Mouse (Mus musculus) lung, embryonic 16.5 days (tissue): Measurements from ENCODE around the gene Klf13. TPM values are rescaled to one million over a fixed set of nuclear protein-coding genes. Genes with fewer than 3 reads are reported as not detected.

ENCODE experiments used
- ATAC-seq: fragments of 200-750 bp; cut with Nextera tagmentation; 2 replicates; pipeline ENCODE4 v1.8.0; 2017; ENCODE audit warnings: low read depth, mild to moderate bottlenecking, moderate library complexity
- H3K27ac ChIP-seq: fragments of 300-500 bp; sonication (generic); 2 replicates; pipeline ENCODE4 v1.5.1; 2014; ENCODE audit warnings: mild to moderate bottlenecking, control low read depth, low read length
- H3K27me3 ChIP-seq: fragments of 300-500 bp; sonication (generic); 2 replicates; pipeline ENCODE4 v1.6.1; 2014; ENCODE audit warnings: low read depth, low read length, mixed read lengths; ENCODE audit not compliant: control insufficient read depth, insufficient read depth
- H3K36me3 ChIP-seq: fragments of 300-500 bp; sonication (generic); 2 replicates; pipeline ENCODE4 v1.6.1; 2014; ENCODE audit warnings: low read length; ENCODE audit not compliant: control insufficient read depth, insufficient read depth
- H3K4me1 ChIP-seq: fragments of 300-500 bp; sonication (generic); replicated peaks from 2 replicates; pipeline ENCODE4 v1.6.1; 2014; ENCODE audit warnings: low read length, mixed read lengths; ENCODE audit not compliant: control insufficient read depth, insufficient read depth
- H3K4me2 ChIP-seq: fragments of 300-500 bp; sonication (generic); 2 replicates; pipeline ENCODE4 v1.6.1; 2014; ENCODE audit warnings: low read depth, low read length, control low read depth
- H3K4me3 ChIP-seq: fragments of 300-500 bp; sonication (generic); 2 replicates; pipeline ENCODE4 v1.5.1; 2014; ENCODE audit warnings: mild to moderate bottlenecking, low read length, control low read depth
- H3K9ac ChIP-seq: fragments of 300-500 bp; sonication (generic); 2 replicates; pipeline ENCODE4 v1.6.1; 2014; ENCODE audit warnings: low read length, control low read depth
- H3K9me3 ChIP-seq: fragments of 300-500 bp; sonication (generic); 2 replicates; pipeline ENCODE4 v1.6.1; 2016; ENCODE audit warnings: low read length; ENCODE audit not compliant: control insufficient read depth
- WGBS: fragments of 180-500 bp; shearing (Covaris S2); extraction: QIAGEN DNeasy Blood & Tissue Kit; methylation state at CpG from one replicate; pipeline ENCODE4 v1.1.7; 2014; 5-methylcytosine and 5-hydroxymethylcytosine counted together
- polyA plus RNA-seq: library from polyadenylated mRNA; unstranded; fragments of >200 nt; fragmentation: Nextera tagmentation; extraction: Ambion mirVana; gene quantifications from 2 replicates; pipeline ENCODE4 v1.2.1, GENCODE M21; 2015

Klf13 gene
- polyA plus RNA-seq, 1 experiment from 2014 or later: 40.1 TPM

- H3K27ac ChIP-seq: no peak overlapping the region
- H3K9me3 ChIP-seq: no peaks in the 10 kb centered on the region
- H3K9ac ChIP-seq: no peak overlapping the region
- 82% methylated on average over 3 of the region's 3 CpGs for WGBS
- no peak overlapping the region for H3K4me3 ChIP-seq
- no peak overlapping the region for H3K4me2 ChIP-seq
- H3K4me1 ChIP-seq: peaks cover 15% of the 10 kb centered on the region
- H3K27me3 ChIP-seq: no peaks in the 10 kb centered on the region
- ATAC-seq: no peak
- H3K36me3 ChIP-seq: no peaks in the 10 kb centered on the region
Observed at GRCm38 (mm10) chr7:63932461-63932860, 6.3 kb downstream of the Klf13 start.

GRCm38 (mm10) chr7:63930766-63931165 lies 7.9 kb downstream of the Klf13 start:
- Histone ChIP-seq H3K4me1 (peaks cover 24% of the 10 kb centered on the region), H3K36me3 (no peaks in the 10 kb centered on the region), H3K4me2 (no peak overlapping the region), H3K4me3 (no peak overlapping the region), H3K9ac (no peak overlapping the region), H3K27ac (no peak overlapping the region), H3K27me3 (no peaks in the 10 kb centered on the region), H3K9me3 (no peaks in the 10 kb centered on the region)
- 72% methylated on average over 5 of the region's 5 CpGs for whole genome bisulfite sequencing
- no peak for ATAC-seq

- Histone ChIP-seq H3K9ac (no peak overlapping the region), H3K27ac (no peak overlapping the region), H3K4me3 (no peak overlapping the region), H3K36me3 (no peaks in the 10 kb centered on the region), H3K27me3 (no peaks in the 10 kb centered on the region), H3K4me2 (no peak overlapping the region), H3K4me1 (peaks cover 24% of the 10 kb centered on the region), H3K9me3 (no peaks in the 10 kb centered on the region)
- ATAC-seq: no peak
- WGBS: 82% methylated on average over 3 of the region's 3 CpGs
Observed at GRCm38 (mm10) chr7:63930132-63930531, 8.6 kb downstream of the Klf13 start.

- ATAC-seq: no peak
- 71% methylated on average over 4 of the region's 4 CpGs for WGBS
- H3K36me3 ChIP-seq: no peaks in the 10 kb centered on the region
- H3K27me3 ChIP-seq: no peaks in the 10 kb centered on the region
- no peak overlapping the region for H3K4me2 ChIP-seq
- H3K4me1 ChIP-seq: peaks cover 29% of the 10 kb centered on the region
- H3K4me3 ChIP-seq: no peak overlapping the region
- H3K27ac ChIP-seq: no peak overlapping the region
- H3K9ac ChIP-seq: no peak overlapping the region
- H3K9me3 ChIP-seq: no peaks in the 10 kb centered on the region
Observed at GRCm38 (mm10) chr7:63929080-63929479, 9.6 kb downstream of the Klf13 start.

- no peak overlapping the region for H3K4me2 ChIP-seq
- H3K9ac ChIP-seq: no peak overlapping the region
- H3K4me3 ChIP-seq: no peak overlapping the region
- H3K27me3 ChIP-seq: no peaks in the 10 kb centered on the region
- H3K9me3 ChIP-seq: no peaks in the 10 kb centered on the region
- H3K27ac ChIP-seq: no peak overlapping the region
- no peaks in the 10 kb centered on the region for H3K36me3 ChIP-seq
- H3K4me1 ChIP-seq: peaks cover 33% of the 10 kb centered on the region
- ATAC-seq: no peak
- 79% methylated on average over 6 of the region's 6 CpGs for WGBS
Observed at GRCm38 (mm10) chr7:63927121-63927520, 11.6 kb downstream of the Klf13 start.

GRCm38 (mm10) chr7:63926492-63926891 lies 12.2 kb downstream of the Klf13 start:
- no peak overlapping the region for H3K4me2 ChIP-seq
- H3K27ac ChIP-seq: peak overlapping the region; percentile 32

GRCm38 (mm10) chr7:63925413-63926360 lies 13.0 kb downstream of the Klf13 start:
- WGBS: 51% methylated on average over 14 of the region's 14 CpGs
- ATAC-seq: peak; percentile 81
- H3K9me3 ChIP-seq: no peaks in the 10 kb centered on the region
- no peaks in the 10 kb centered on the region for H3K27me3 ChIP-seq
- peak overlapping the region; percentile 20 for H3K4me2 ChIP-seq
- peak overlapping the region; percentile 2; the same call in 1 of the 2 replicates for H3K9ac ChIP-seq
- H3K36me3 ChIP-seq: no peaks in the 10 kb centered on the region
- H3K4me1 ChIP-seq: peaks cover 38% of the 10 kb centered on the region
- H3K4me3 ChIP-seq: no peak overlapping the region
- H3K27ac ChIP-seq: peak overlapping the region; percentile 81

More at GRCm38 (mm10) chr7:63926492-63926891, 12.2 kb downstream of the Klf13 start:
- Histone ChIP-seq H3K4me3 (no peak overlapping the region), H3K9ac (no peak overlapping the region), H3K9me3 (no peaks in the 10 kb centered on the region), H3K4me1 (peaks cover 36% of the 10 kb centered on the region), H3K27me3 (no peaks in the 10 kb centered on the region), H3K36me3 (no peaks in the 10 kb centered on the region)
- WGBS: 89% methylated on average over 3 of the region's 3 CpGs
- no peak for ATAC-seq

GRCm38 (mm10) chr7:63924747-63925412 lies 13.8 kb downstream of the Klf13 start:
- Histone ChIP-seq H3K27ac (peak overlapping the region; percentile 81), H3K9me3 (no peaks in the 10 kb centered on the region), H3K36me3 (no peaks in the 10 kb centered on the region), H3K4me2 (peak overlapping the region; percentile 20), H3K4me3 (no peak overlapping the region), H3K9ac (no peak overlapping the region), H3K4me1 (peaks cover 44% of the 10 kb centered on the region), H3K27me3 (no peaks in the 10 kb centered on the region)
- WGBS: 13% methylated on average over 6 of the region's 6 CpGs
- ATAC-seq: peak; percentile 62

GRCm38 (mm10) chr7:63924151-63924550 lies 14.6 kb downstream of the Klf13 start:
- peaks cover 48% of the 10 kb centered on the region for H3K4me1 ChIP-seq
- H3K27me3 ChIP-seq: no peaks in the 10 kb centered on the region
- WGBS: 33% methylated on average over 1 of the region's 1 CpGs
- peak overlapping the region; percentile 81 for H3K27ac ChIP-seq
- no peak overlapping the region for H3K4me3 ChIP-seq
- no peak overlapping the region for H3K9ac ChIP-seq
- ATAC-seq: no peak
- H3K36me3 ChIP-seq: no peaks in the 10 kb centered on the region
- no peaks in the 10 kb centered on the region for H3K9me3 ChIP-seq
- H3K4me2 ChIP-seq: no peak overlapping the region
